Mouse (Mus musculus) adrenal gland, postnatal 36 days (tissue): ENCODE measurements around the gene Uvrag. TPM values are rescaled to one million over a fixed set of nuclear protein-coding genes. Genes with fewer than 3 reads are reported as not detected.
"Not testable (repeated sequence)": the region's sequence is repeated elsewhere in the genome, so short reads cannot be mapped to it uniquely, and the experiment has no call there.

Experiments
- DNase-seq, 2 experiments: peaks; one replicate each; pipeline ENCODE4 v3.0.0; 2021; ENCODE audit warnings: mixed read lengths in 1 of 2
- total RNA-seq, 2 experiments: library from RNA; stranded (reverse); gene quantifications; 2 replicates each; pipeline ENCODE4 v1.2.3; 2021

Uvrag gene
- total RNA-seq, 2 experiments from 2014 or later = 31.2 to 36.3 TPM

GRCm38 (mm10) chr7:98981423-98981822 is 159.5 kb downstream of the Uvrag start:
- no peak for DNase-seq

DNA sequence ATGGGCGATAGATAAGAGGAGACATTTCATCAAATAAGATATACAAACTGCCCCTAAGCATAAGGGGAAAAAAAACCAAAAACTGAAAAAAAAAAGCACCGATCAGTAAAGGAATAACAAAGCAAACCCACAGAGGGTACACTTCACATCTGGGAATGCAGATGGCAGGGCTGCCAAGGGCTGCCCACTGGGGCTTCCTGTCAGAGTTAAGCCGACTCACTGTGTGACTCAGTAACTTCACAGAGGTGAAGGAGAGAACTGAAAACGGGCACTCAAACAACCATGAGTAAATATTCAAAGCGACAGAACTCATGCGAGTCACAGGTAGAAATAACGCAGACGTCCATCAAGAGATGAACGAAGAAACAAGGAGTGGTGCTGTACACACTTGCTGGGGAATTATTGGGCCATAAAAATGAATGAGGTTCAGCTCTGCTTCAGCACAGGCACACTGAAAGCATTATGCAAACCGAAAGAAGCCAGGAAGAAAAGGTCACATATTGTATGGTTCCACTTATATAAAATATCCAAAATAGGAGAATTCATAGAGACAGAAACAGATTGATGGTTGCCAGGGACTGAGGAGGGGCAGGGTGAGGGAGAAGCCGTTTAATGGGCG is 164.0 kb downstream of the Uvrag start:
- DNase-seq = no peak

- DNase-seq = no peak
These were observed 166.4 kb downstream of the Uvrag start for GRCm38 (mm10) chr7:98974590-98974989.

DNA sequence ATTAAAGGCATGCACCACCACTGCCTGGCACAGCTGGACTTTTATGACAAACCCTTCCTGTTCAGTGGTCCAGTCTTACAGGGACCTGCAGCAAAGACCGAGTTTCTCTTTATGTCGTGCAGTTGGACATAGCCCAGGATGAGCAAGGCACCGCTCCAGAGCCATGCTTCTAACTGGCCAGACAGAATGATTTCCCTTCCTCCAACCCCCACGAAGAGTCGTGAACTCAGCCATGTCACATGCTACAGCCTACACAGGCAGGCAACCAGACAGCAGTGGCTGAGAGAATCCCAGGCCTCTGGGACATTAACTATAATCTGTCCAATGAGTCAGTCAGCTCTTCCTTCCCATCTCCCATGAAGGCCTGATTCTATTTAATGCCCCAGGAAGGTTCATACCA is 170.2 kb downstream of the Uvrag start:
- peak in 1 of 2 experiments; percentile 5 for DNase-seq

DNA sequence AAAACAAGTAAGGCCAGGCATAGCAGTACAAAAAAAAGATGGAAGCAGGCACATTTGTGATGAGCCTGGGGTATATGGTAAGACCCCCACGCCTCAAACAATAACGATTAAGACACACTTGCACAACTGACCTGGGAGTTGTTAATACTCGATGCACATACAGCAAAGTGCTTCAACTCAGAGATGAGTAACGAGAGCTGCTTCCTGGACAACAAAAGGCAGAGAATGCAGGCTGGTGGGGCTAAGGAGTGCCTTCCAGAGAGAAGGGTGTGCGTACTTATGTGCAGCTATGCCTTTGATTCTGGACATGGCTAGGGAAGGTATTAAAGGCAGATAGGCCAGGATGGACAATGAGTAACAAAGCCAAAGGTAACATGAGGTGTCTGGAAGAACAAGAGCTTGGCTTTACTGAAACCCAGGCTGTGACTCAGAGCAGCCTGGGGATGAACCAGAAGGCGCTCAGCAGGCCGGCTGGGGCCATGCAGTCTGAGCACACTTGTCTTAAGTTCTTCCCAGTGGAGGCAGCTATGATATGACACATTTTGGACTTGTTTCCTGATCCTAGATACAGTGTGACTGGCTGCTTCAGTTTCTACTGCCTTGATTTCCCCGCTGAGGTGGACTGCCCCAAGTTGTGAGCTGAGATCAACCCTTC is 172.1 kb downstream of the Uvrag start:
- DNase-seq = no peak

DNA sequence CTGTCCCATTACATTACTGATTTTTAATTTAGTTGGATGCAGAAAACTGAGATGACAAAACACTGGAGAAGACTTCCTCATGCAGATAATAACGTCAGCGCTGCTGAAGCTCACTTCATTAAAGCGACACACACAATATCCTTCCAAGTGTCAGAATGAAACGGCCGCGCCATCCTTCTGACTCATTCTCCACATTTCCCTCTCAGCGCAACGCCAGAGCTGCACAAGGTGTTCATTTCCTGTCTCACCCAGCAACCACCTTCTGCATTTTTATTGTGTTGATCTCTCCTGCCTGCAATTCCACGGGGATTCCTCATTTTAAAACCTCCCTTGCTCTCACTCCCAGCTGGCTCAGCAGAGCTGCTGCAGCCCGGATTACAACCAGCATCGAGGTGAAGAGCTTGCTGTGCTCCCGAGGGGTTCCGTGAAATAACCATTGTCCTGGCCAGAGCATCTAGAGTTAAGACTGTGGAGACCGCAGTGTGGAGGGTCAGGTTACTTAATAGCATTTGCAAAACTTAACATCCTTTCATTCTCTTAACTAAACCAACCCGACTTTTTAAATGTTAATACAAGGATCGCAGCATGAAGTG is 172.8 kb downstream of the Uvrag start:
- DNase-seq = no peak

DNA sequence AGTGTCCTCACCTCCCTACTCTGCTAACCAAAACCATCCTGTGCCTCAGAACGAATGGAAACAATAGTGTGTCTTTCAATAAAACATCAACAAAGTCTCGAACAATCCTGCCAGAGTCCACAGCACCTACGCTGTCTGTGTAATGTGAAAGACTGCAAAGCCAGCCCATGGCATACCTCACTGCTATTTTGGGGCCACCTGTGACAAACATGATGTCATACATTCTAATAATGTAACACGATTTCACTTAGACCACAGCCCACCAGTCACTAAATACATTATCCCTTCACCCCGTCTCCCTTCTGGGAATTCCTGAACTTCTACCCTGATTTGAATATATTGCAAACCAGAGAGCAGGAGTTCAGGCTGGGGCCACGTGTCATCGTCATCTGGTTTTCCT is 173.3 kb downstream of the Uvrag start:
- DNase-seq = no peak

GRCm38 (mm10) chr7:98963581-98963980 is 177.4 kb downstream of the Uvrag start:
- not testable (repeated sequence) for DNase-seq

- DNase-seq = peak; percentile 75 to 84
These were observed 178.2 kb downstream of the Uvrag start for GRCm38 (mm10) chr7:98962547-98963311.

- DNase-seq = no peak
These were observed 178.9 kb downstream of the Uvrag start for GRCm38 (mm10) chr7:98962074-98962473.

DNA sequence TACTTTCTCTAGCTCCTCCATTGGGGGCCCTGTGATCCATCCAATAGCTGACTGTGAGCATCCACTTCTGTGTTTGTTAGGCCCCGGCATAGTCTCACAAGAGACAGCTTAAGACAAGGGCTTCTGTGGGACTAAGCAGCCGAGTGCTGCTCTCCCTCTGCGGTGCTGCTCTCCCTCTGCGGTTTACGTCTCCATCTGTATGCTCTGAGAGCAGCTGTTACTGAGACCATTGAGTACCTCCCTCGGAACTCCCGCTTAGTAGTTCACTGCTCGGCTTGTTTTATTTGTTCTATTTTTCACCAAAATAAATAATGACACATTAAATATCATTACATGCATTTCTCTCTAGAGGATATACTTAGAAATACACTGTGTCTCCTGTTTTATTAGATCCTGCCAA is 180.7 kb downstream of the Uvrag start:
- DNase-seq = no peak

DNA sequence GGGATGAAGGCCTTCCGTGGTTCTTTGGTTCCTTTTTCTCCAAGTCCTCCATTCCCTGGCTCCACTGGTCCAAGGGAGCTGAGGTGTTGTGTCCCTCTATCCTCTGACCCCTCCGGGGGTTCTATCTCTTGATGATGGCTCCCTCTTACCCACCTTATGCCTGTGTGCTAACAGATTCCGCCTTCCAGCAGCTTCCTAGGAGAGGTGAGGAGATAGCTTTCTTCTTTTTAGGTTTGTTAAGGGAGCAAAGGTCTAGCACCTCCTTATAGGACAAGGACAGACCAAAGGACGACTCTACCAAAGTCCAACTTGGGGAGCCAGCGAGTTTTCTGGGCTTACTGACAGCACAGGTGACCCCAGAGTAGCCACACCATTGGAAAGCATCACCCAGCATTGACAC is 181.7 kb downstream of the Uvrag start:
- no peak for DNase-seq

DNA sequence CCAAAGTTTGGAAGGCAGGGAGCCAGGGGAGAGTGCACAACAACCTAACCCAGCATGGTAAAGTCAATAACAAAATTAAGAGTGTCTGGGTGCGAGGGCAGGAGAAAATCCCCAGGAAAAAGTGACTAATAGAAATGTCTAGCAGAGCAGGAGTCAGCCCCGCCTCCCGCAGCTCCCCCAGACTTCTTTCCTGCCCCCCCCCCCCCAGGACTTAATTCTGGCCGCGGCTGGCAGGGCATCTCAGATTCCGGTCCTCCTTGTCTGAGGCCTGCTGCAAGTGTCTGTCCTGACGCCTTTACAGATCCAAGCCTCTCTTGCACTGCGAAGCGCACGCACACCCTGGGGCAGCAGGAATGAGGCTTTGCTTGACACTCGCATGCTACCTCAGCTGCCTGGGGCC is 182.8 kb downstream of the Uvrag start:
- peak in 1 of 2 experiments; percentile 6 for DNase-seq

GRCm38 (mm10) chr7:98957111-98957741 is 183.7 kb downstream of the Uvrag start:
- DNase-seq = no peak

GRCm38 (mm10) chr7:98956609-98957008 is 184.3 kb downstream of the Uvrag start:
- DNase-seq = no peak

DNA sequence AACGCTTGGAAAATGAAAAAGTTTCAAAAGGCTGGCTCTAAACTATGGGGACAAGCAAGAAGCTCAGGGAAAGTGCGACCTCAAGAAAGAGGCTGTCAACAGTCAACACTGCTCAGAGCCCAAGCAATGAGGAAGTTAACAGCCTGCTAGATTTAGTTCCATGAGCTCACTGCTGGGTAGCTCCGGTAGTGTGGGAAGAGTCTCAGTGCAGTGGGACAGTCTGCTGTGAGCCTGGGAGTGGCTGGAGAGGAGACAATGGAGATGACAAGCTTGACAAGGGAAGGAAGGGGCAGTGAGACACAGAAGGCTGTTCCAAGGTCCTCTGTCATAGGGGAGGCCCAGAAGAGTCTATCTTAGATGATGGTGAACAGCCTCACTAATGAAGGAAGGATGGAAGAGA is 187.3 kb downstream of the Uvrag start:
- no peak for DNase-seq

GRCm38 (mm10) chr7:98944986-98945385 is 196.0 kb downstream of the Uvrag start:
- DNase-seq = no peak

DNA sequence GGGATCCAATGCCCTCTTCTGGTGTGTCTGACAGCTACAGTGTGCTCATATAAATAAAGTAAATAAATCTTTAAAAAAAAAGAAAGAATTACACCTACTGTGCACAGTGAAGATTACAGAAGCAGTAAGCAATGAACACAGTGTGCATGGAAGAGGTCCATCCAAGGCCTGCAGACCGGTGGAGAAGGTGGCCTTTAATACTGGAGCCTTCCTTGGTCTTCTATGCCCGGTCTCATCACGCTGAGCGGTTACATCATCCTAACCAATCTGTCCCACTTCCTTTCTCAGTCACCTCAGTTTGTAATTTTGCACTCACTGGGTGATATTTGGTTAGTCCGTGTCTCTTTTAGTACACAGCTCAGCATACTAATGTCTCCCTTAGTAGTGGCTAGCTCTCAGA is 197.3 kb downstream of the Uvrag start:
- DNase-seq = no peak

DNA sequence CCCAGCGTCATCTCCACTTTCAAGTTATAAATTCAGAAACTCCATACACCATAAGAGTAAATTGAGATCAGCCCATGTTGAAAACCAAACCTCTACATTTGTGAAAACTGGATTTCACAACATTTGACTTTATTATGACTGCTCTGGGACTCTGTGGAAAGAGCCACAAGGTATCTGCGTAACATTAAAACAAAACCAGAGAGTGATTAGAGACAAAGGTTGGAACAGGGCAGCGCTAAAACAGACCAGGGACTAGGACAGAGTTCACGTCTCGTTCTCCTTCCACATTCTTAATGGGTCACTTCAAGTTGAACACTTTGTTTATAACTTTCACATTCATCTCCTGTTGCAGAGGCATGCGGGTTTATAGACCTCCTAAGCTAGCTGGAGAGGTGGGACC is 198.2 kb downstream of the Uvrag start:
- no peak for DNase-seq

- DNase-seq = no peak
These were observed 201.7 kb downstream of the Uvrag start for GRCm38 (mm10) chr7:98939194-98939593.

GRCm38 (mm10) chr7:98938621-98939020 is 202.3 kb downstream of the Uvrag start:
- peak in 1 of 2 experiments; percentile 53 for DNase-seq

- DNase-seq = no peak
These were observed 203.7 kb downstream of the Uvrag start for GRCm38 (mm10) chr7:98937079-98937813.
